Mouse (Mus musculus): Measurements from ENCODE around the gene Rgma. TPM values are rescaled to one million over a fixed set of nuclear protein-coding genes. Genes with fewer than 3 reads are reported as not detected.

The Rgma gene
- total RNA-seq, 2 experiments from 2014 or later = 50.7 to 62.6 TPM

DNA sequence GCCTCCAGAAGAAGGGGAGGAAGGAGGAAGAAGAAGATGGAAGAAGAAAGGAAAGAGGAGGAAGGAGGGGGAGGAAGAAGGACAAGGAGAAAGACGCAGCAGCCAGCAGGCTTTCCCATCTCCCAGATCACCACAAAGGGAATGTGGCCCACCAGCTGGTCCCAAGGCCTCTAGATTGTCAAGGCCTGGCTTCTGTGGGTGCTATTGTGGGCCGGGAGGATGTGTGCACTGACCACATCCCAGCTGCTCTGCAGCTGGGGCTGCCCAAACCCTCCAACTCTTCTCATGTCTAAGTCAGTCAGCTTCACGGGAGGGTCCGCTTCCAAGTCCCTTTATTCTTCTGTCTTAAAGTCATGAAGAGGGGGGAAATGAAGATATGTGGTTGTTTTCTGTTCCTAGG, 5.3 kb upstream of the Rgma start:
- DNase-seq (ENCODE audit: extremely low spot score in 1 of 2, low spot score in 1 of 2) = no peak

DNA sequence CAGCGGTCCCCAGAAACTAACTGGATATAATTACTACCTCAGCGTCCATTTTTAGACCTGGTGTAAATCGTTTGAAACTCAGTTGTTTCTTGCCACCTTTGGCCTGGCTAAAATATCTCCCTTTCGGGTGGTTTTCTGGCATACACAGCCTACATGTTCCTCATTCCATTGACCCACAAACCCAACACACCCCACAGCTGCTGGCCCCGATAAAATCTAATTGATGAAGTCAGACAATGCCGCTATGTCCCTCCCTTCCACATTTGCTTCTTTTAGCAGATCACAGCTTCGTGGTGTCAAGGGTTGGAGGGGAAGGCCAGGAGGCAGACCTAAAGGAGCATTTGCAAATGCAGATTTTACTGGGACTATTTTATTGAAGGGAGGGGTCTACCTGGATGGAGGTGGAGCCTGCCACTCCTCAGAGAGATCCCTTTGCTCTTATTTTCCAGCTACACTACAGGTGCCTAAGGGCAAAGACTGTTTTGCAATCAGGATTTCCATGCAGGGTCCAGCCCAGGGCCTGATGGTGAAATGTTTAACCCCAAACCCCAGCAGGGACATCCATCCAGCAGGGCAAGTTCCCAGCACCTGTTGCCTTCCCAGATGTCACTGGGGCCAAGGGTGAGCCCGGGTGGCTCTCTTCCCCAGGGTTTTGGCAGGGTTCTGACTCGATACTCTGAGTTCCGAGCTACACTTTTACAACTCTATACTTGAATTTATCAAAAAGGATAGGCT, 3.6 kb upstream of the Rgma start:
- no peak for DNase-seq (ENCODE audit: extremely low spot score in 1 of 2, low spot score in 1 of 2)

DNA sequence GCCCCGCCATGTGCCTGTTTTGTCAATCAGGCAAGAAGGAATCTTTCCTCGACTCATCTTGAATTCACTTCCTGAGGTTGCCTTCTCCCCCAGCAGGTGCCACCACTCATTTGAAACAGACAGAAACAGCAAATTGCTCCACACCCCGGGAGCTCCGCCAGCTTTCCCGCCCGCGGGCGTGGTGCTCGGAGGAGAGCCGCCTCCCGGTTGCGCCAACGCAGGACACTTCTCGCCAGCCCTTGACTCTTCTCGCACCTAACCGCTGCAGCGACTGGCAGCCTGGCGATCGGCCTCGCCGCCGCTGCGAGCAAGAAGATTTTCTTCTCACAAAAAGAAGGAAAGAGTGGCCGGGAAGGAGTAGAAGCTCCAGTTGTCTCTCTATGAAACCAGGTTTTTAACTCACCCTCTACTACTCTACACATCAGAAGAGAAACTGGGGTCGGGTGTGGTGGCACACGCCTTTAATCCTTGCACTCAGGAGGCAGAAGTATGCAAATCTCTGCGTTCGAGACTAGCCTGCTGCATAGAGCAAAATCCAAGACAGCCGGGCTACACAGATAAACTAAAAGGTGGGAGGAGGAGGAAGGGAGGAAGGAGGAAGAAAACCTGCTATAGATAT, 2.8 kb upstream of the Rgma start:
- peak in 1 of 2 experiments; percentile 64 for DNase-seq (ENCODE audit: extremely low spot score in 1 of 2, low spot score in 1 of 2)

DNA sequence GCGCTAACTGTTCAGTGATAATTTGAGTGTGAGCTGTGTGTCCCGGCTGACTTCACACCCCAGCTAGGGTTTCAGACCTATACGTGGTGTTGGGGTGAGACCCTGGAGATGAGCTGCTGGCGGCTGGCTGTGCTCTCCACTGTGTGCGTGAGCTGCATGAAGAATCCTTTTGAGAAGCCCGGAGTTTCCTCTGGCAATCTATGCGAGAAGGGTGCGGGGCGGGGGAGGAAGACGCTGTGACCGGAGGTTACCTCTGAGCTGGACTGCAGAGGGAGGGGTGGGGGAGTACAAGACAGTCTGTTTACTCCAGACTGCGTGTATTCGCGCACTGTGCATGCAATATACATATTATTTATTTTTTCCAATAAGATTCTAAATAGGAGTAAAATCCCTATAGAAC, 582 bp upstream of the Rgma start:
- DNase-seq (ENCODE audit: extremely low spot score in 1 of 2, low spot score in 1 of 2) = no peak

DNA sequence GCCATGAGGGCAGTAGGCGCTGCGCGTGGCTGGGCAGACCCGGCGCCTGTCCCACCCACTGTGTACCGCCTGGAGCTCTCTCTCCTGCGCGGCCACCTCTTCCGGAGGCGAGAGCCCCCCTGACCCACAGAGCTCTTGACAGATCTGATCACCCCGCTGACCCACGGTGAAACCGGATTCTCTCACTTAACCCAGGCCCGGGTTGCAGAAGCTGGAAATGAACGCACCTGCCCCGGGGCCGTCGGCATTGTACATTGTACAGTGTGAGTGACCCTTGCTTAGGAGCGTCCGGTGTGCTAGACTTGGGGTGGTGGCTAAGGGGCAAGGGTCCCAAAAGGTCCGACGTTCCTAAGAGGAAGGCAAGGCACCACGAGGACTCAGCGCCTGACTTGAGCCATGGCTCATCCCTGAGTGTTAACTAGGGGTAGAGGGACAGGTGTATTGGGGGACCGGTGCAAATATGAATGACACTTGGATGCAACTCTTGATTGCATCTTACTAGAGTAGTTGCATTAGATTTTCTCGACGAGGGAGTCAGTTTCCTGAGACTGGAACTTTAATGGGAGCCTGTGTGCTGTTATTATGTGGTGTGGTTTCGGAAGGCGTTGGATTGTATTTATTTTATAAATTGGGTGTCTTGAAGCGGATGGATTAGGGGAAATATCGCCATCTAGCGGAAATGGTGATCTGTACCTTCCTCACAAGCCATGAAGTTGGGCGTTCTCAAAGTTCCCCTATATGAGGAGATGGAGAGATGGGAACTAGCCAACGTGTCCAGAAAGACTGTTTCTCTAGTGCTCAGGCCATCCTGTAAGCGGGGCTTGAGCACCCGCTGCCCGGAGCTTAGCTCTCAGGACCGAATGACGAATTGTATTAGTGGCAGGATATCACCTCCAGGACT, 1.0 kb downstream of the Rgma start:
- DNase-seq (ENCODE audit: extremely low spot score in 1 of 2, low spot score in 1 of 2) = peak in 1 of 2 experiments; percentile 63

DNA sequence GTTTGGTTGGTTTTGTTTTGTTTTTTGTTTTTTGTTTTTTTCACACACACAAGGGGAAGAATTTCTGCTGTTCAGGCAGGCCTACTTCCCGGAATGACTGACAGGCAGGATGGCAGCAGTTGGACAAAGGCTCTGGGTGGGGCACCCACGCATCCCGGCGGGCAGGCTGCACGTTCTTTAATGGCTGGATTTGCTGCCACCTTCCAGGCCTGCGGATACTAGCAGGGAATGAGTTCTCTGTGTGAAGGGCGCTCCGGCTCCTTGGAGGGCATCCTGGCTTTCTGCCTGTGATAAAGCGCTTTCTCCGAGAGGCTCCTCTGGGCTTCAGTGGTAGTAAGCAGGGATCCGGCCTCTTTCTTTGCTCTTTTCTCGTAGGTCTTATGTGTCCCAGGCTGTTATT, 2.0 kb downstream of the Rgma start:
- no peak for DNase-seq (ENCODE audit: extremely low spot score in 1 of 2, low spot score in 1 of 2)

DNA sequence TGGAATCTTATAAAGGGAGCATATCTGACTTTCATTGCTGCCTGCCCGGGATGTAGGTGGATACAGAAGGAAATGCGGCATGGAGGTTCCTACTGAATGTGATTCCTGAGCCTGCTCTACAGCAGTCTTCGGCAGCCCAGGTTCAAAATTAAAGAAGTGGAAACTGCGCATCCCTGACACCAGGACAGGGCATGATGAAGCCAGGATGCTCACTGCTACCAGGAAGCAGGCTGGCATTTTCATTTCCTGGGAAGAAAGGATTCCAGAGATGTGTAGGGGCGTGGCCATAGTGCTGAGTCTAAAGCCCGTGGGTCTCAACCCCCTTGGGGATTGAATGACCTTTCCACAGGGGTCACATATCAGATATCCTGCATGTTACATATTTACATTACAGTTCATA, 2.7 kb downstream of the Rgma start:
- DNase-seq (ENCODE audit: extremely low spot score in 1 of 2, low spot score in 1 of 2) = no peak

DNA sequence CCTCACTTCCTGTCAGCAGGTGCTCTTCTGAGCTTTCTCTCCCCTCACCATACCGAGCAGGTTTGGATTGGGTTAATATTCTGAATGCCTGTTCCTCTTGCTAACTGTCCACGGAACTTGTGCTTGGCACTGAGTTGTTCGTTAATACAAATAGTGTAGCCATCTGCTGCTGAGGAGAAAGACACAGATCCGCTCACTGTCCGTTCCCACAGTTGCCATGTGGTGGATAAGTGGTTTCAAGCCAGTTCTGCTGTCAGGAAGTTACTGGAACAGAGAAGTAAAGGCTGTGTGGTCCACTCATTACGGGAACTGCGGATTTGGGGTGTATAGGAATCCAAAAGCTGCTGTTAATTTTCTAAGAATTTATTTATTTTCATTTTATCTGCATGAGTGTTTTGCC, 7.5 kb downstream of the Rgma start:
- no peak for DNase-seq (ENCODE audit: extremely low spot score in 1 of 2, low spot score in 1 of 2)

DNA sequence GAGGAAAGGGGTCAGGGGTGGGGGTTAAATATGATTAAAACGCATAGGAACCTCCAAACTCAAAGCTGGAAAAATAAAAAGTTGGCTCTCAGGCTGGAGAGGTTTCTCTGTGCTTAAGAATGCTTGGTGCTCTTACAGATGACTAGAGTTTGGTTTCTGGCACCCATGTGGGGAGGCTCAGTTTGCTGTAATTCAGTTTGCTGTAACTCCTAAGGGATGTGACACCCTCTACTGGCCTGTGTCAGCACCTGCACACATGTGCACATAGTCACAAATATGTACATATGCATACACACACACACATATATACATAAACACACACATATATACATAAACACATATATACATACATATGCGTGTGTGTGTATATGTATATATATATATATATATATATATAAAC, 13.6 kb downstream of the Rgma start:
- DNase-seq (ENCODE audit: extremely low spot score in 1 of 2, low spot score in 1 of 2) = no peak

DNA sequence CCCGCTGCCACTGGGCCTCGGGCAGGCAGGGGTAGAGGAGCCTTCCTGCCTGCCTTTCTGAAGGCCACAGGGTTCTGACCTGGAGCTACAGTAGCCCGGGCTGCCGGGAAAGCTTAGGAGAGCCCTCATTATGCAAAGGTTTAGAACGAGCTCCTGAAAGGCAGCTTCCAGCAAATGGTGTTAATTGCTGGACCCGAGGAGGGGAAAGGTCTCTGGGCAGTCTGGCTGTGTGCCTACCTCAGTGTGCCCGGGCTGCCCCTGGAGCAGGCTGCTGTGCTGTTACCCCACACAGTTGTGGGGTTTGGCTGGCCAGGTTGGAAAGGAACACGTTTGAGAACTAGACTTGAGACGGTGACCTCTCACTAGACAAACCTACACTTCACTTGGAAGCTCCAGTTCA, 14.1 kb downstream of the Rgma start:
- DNase-seq (ENCODE audit: extremely low spot score in 1 of 2, low spot score in 1 of 2) = no peak

DNA sequence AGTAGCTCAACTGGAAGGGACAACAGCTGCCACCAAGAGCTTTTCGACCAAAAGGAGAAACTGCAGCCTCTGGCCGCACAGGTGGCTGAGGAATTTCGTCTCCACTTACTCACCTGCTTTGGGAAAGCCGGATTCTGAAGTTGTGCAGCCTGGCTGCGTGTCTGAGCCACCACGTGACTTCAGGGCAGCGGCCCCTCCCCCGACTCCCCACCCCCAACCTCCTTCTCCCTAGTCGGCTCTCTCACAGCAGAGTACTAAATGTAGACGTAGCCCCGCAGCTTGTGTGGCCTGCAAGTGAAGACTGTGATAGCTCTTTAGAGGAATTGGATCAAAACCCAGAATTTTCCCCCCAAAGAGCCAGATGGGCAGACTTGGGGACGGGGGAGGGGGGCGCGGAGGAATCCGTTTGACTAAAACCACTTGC, 14.6 kb downstream of the Rgma start:
- DNase-seq (ENCODE audit: extremely low spot score in 1 of 2, low spot score in 1 of 2) = no peak

DNA sequence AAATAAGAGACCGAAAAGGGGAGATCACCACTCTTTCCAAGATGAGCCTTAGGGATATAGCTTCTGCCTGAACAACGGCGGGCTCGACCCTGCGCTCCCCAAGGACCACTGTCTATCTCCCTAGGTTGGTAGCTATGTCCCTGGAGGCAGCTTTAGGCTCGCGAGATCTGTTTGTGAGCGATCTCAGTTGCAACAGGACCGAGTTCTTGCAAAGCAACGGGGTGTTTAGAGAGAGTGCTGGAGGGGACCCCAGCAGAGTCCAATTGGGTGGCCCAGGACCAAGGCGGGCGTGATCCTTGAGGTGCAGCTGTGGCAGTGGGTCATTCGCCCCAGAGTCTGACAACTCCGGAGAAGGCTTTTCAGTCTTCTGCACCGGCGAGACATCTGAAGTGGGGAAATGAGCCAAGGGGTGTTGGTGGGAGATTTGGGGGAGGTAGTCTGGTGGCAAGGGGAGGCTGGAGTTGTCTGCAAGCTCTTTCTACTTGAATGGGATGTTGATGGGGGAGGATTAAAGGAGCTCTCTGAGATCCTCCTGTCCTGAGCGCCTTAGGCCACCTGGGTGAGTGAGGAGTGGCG, 15.2 kb downstream of the Rgma start:
- DNase-seq (ENCODE audit: extremely low spot score in 1 of 2, low spot score in 1 of 2) = no peak

DNA sequence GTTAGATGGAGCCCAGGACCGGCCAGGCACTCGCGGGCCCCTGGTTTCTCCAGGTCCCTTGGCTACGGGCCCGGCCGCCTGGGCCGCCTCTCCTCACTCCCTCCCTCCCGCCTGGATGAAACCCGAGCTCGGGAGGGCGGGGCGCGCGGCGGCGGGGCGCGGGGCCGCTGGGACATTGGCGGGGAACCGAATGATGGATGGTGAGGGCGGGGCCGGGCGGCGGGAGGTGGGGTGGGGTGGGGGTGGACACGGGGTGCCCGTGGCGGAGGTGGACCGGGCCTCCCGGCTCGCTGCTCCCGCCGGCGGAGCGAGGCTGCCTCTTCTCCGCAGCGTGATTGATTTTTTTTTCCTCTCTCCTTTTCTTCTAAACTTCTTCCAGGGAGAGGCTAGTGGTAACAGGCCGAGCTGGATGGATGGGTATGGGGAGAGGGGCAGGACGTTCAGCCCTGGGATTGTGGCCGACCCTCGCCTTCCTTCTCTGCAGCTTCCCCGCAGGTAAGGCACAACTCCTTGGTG, 15.8 kb downstream of the Rgma start:
- peak; percentile 50 to 64 for DNase-seq (ENCODE audit: extremely low spot score in 1 of 2, low spot score in 1 of 2)

DNA sequence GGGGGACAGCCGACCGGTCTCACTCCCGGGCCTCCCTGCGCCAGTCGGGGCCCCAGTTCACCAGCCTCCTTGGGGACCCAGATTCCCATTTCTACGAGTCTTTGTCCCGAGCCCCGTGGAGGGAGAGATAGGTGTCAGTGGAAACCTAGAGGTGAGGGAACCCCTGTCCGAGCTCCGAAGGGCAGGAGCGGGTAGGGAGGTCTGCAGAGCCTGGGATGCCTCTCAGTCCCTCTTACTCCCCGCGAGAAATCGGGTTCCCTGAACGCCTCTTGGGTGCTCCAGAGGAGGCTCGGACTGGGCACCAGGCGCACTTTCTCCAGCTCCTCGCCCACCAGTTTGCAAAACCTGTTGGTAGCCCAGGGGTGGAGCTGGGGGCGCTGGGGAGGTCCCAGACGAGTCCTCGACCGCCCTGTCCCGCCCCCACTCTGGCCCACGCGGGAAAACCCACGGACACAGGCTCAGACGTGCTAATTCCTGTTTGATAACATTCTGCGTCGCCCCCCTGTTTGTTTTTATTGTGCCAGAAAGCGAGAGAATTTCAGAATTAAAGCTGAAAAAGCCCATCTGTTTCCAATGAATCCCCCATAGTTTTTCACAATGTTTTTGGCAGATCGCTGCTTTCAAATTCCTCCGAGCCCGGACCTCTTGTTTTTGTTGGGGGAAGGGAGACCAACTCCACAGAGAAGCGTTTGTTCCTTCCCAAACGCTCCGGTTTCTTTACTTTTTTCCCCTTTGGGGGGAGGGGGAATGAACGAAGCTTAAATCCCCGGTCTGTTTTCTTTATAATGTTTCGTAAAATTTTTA, 16.4 kb downstream of the Rgma start:
- no peak for DNase-seq (ENCODE audit: extremely low spot score in 1 of 2, low spot score in 1 of 2)

DNA sequence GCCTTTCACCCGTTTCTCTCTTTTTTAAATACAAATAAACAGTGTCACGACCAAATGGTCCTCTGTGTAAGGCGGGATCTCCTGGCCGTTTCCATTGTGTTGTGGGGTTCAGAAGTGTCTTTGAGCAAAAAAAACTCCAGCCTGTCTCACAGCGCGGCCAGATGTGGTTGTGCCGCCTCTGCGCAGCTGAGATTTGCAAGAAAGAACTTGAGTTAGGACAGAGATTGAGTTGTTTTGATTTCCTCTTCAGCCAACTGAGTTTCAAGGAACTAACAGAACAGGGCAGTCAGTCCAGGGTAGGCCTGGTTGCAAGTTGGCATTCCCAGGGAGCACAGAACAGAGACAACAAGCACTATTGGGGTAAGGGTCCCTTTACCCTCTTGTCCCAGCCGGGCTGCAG, 17.1 kb downstream of the Rgma start:
- no peak for DNase-seq (ENCODE audit: extremely low spot score in 1 of 2, low spot score in 1 of 2)

DNA sequence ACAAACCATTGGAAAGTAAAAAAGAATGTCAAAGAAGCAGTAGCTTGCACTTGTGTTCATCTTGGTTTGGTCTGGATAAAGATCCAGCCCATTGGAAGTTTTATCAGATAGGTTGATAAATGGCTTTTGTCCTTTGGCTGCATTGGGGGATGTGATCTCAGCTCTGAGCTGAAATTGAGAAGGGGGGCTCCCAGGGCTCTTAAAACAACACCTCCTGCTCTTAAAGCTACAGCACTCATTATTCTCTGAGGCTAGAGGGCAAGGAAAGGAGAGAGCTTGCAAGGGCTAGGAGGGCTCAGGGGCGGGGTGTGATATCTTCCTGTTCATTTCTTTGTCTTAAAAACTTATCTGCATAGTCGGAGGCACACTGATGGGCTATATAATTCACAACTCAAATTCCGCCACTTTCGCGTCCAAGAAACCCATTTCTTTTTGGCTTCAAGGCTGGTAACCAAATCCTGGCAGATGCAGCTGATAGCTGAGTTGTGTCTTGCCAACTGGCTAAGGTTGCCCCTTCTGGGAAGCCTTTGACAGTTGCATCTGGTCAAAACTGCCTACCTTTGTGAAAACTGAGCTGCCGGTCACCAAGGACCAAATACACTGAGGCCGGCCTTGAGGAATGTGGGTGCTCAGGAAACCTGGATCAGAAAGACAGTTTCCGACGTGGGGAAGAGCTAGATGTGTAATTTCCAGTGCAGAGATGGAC, 18.2 kb downstream of the Rgma start:
- no peak for DNase-seq (ENCODE audit: extremely low spot score in 1 of 2, low spot score in 1 of 2)

DNA sequence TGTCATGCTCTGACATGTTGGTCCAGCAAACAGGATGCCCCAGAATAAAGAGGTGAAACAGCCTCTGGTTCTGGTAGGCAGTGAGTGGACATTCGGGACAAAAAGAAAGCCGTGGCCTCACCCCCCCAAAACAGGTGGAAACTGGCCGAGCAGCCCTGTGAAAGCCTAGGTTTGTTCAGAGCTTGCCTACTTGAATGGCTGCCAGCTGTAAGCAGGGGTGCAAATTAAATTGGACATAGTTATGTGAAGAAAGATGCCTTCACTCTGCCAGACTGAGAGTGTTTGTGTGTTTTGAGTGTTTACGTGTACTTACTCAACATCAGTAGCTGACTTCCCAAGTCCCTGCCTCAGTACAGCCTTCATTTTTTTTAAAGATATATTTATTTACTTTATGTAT, 18.7 kb downstream of the Rgma start:
- DNase-seq (ENCODE audit: extremely low spot score in 1 of 2, low spot score in 1 of 2) = no peak

DNA sequence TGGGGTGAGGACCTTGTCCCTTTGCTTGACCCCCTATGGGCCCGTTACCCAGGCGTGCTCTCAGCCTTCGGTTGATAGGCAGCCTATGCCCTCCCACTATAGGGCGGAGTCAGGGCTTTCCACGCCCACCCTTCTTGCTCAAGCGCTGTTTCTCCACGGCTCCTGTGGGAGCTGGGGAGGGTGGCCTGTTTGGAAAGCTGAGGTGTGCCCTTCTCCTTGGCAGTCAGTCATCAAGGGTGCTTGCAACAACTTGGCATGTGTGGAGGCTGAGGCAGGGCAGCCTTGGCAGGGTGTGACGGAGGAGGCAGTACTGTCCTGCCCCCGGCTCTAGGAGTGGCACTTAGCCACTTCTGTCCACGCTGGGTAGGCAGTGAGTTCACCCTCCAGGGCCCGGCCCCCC, 23.0 kb downstream of the Rgma start:
- DNase-seq (ENCODE audit: extremely low spot score in 1 of 2, low spot score in 1 of 2) = peak in 1 of 2 experiments; percentile 51

DNA sequence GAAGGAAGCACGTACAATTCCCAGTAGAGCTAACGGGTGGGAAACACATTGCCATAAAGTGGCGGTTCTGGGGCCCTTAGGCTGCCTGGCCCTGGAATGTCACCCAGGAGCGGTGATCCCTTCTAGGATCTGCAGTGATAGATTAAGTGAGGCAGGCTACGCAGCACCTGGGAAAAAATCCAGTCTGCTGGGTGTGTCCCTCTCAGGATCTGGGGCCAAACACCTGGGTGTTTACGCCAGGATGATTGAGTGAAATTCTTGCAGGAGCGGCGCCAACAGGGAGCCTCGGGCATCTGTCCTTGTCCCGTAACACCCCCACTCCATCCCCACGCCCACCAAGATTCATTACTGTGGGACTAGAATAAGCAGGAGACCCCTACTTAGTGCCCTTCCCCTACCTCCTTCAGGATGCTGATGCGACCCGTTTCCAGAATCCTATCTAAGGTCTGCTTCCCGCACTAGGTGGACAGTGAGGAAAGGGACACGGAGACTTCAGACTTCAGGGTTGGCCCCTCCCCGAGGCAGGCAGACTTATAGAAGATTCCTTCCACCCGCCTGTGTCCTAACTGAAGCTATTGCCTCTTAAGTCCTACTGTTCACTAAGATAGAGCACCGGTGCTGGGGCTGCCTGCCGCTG, 23.6 kb downstream of the Rgma start:
- no peak for DNase-seq (ENCODE audit: extremely low spot score in 1 of 2, low spot score in 1 of 2)

Data from layer of hippocampus, postnatal 25 days (tissue).